Mouse (Mus musculus): ENCODE measurements at regions not wholly inside any gene's neighbourhood (a gene's known extent, or its start where the extent isn't known, plus 50 kb on each side); places are given as distances from the start of the nearest gene placed in this dataset.

DNA sequence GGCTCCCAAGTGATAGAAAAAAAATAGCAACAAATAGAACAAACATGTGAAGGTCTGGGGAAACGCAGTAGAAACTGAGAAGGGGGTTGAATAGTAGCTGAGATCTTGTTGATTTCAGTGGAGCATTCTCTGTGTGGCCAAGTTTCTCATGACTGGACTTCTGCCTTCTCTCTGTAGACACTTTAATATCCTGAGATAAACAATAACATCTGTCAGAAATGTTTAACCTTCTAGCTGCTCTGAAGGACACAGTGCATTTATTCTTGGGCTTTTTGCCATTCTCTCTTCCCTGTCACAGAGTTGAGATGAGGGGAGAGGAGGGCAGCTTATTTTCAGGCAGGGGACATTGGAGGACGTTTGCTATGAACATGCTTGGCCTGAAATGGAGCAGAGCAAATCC is 467.9 kb downstream of the Kctd12 start:
- H3K27ac ChIP-seq (replicated peaks; ENCODE audit: low read depth, low read length): no peak overlapping the region
- no peaks in the 10 kb centered on the region for H3K4me1 ChIP-seq (ENCODE audit: control insufficient read depth, insufficient read depth, insufficient read length, low read length)
- no peak overlapping the region for H3K4me3 ChIP-seq (ENCODE audit: insufficient read depth, low read depth, low read length)

DNA sequence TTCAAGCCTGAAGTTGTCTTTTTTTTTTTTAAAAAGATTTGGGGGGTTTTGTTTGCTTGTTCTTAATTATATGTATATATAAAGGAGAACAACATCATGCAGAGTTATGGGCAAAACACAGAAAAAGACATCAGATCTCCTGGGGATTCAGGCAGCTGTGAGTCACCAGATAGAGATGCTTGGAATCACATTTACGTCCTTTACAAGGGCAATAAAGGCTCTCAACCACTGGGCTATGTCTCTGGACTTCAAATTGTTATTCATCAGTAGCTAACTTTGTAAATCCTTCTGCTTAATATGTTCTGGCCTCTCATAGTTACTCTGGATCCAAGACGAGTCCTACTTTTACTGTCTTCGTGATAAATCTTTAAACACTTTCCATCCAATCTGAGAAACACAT is 469.8 kb downstream of the Kctd12 start:
- H3K4me3 ChIP-seq (ENCODE audit: insufficient read depth, low read depth, low read length): no peak overlapping the region
- H3K27ac ChIP-seq (replicated peaks; ENCODE audit: low read depth, low read length): no peak overlapping the region
- H3K4me1 ChIP-seq (ENCODE audit: control insufficient read depth, insufficient read depth, insufficient read length, low read length): no peaks in the 10 kb centered on the region

DNA sequence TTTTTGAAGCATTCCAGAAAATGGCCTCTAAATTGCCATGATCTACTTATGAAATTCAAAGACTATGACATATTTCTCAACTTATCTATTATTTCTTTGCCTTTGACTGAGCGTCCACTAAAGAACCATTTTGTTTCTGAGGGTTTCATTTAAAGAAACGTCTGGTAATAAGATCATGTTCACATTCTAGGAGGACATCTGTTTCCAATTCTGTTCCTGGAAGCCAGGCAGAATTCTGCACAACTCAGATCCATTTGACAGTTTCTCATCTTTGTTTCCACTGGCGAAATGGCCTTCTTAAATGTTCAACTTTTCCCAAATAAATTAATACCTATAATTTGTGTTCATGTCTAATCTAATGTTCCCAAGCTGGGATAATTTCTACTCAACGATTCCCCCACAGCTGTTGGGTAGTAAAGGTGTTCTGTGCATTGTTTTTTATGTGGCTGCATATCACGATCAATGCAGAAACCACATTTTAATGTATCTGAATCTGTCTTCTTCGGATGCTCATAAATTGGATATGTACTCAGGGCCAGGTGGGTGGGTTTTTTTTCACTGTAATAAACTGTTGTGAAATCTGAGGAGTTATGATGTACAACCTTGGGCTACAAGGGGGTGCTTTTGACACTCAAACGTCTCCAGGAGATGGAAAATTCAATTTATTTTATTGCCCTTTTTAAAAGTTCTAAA is 470.6 kb downstream of the Kctd12 start:
- Histone ChIP-seq H3K4me1 (ENCODE audit: control insufficient read depth, insufficient read depth, insufficient read length, low read length) (no peaks in the 10 kb centered on the region), H3K4me3 (ENCODE audit: insufficient read depth, low read depth, low read length) (no peak overlapping the region), H3K27ac (replicated peaks; ENCODE audit: low read depth, low read length) (no peak overlapping the region)

DNA sequence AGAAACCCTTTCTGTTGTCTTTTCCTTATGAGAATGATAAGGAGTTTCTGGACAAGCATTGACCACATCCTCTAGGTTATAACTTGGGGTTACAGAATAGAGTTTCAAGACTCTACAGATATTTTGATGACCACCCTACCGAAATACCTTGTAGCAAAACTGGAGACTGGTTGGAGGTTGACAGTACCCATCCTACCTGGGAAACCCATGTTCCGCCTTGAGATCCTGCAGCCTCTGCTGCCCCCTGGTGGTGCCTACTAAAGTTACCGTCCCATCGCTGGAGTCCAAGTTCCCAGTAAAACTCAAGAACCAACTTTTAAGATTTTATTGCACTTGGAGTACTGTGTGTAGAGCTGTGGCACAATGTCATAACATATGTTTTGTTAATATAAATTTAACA is 472.1 kb downstream of the Kctd12 start:
- no peak overlapping the region for H3K27ac ChIP-seq (replicated peaks; ENCODE audit: low read depth, low read length)
- no peak overlapping the region for H3K4me3 ChIP-seq (ENCODE audit: insufficient read depth, low read depth, low read length)
- H3K4me1 ChIP-seq (ENCODE audit: control insufficient read depth, insufficient read depth, insufficient read length, low read length): no peaks in the 10 kb centered on the region

DNA sequence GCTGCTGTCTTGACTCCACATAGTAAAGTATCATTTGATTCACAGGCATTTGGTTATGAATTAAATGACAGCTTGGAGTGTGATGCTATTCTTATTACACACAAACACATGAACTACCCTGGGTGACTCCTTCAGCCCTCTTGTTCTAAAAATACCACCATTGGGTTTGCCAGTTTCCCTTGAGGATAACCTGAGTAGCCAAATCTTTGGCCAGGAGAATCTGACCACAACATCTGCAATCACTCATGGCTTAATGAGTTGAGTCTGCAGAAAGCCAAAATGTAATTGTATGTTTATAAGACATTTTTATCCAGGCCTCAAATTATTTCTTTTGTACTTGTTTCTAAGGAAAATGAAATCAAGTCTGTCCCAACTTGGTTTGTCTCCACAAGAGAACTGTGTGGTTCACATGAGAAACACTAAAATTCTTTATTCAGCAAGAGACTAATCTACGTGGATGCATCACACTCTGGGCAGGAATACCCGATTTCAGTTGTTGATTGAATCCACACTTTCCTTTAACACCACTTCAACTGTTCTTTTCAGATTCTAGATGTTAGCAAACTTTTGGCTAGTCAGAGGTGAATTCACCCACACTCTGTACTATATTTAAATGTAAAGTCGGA is 476.6 kb downstream of the Kctd12 start:
- no peak overlapping the region for H3K4me3 ChIP-seq (ENCODE audit: insufficient read depth, low read depth, low read length)
- H3K27ac ChIP-seq (replicated peaks; ENCODE audit: low read depth, low read length): no peak overlapping the region
- H3K4me1 ChIP-seq (ENCODE audit: control insufficient read depth, insufficient read depth, insufficient read length, low read length): no peaks in the 10 kb centered on the region

DNA sequence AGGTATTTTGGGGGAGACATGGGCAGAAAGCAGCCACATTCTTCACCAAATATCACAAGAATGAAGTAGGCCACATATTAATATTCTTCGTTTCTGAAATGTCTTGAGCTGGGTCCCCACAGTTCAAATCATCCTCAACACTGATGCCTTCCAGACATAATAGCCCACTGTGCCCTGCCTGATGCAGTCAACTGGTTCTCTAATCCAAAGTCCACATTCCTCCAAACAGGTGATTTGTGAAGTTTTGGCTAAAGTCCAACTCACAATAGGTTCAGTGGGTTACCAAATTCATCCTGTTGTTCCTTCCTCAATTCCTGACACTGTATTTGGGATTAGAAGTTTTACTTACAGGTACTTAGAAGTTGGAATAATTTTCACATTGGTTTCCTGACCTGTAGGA is 485.3 kb downstream of the Kctd12 start:
- no peak overlapping the region for H3K4me3 ChIP-seq (ENCODE audit: insufficient read depth, low read depth, low read length)
- H3K4me1 ChIP-seq (ENCODE audit: control insufficient read depth, insufficient read depth, insufficient read length, low read length): no peaks in the 10 kb centered on the region
- H3K27ac ChIP-seq (replicated peaks; ENCODE audit: low read depth, low read length): no peak overlapping the region

DNA sequence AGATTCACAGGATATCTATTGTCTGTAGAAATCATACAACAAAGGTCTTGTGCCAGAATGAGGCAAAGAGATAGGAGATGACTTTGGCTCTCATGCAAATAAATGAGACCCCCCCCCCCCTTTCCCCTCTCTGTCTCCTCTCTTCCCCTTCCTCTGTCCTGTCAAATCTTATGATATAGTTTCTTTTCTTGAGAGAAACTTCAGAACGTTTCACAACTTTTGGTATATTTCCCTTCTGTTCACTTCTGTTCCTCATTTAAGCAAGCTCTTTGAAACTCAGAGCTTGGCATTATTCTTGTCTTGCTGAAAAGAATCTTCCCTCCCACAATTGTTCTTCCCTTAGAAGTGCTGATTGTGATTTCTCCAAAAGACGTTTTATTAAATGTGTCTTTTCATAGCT is 490.1 kb downstream of the Kctd12 start:
- Histone ChIP-seq H3K4me3 (ENCODE audit: insufficient read depth, low read depth, low read length) (no peak overlapping the region), H3K4me1 (ENCODE audit: control insufficient read depth, insufficient read depth, insufficient read length, low read length) (no peaks in the 10 kb centered on the region), H3K27ac (replicated peaks; ENCODE audit: low read depth, low read length) (no peak overlapping the region)

DNA sequence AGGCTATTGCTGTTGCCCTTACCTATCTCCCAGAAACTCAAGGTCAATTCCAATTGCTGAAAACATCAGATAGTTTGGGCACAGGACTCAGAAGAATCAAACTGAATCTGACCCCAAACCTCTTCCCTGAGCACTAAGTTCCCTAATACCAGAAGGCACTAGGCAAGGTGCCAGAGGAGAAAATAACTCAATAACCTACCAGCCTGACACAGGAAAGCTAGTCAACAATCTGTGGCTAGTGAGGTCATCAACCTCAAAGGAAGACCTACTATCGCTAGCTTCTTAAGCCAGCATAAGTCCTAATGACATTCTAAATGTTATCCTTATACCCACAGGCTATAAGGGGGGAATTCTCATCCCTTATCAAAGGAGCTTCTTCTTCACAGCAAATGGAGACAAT is 491.2 kb downstream of the Kctd12 start:
- Histone ChIP-seq H3K4me3 (ENCODE audit: insufficient read depth, low read depth, low read length) (no peak overlapping the region), H3K4me1 (ENCODE audit: control insufficient read depth, insufficient read depth, insufficient read length, low read length) (no peaks in the 10 kb centered on the region), H3K27ac (replicated peaks; ENCODE audit: low read depth, low read length) (no peak overlapping the region)

DNA sequence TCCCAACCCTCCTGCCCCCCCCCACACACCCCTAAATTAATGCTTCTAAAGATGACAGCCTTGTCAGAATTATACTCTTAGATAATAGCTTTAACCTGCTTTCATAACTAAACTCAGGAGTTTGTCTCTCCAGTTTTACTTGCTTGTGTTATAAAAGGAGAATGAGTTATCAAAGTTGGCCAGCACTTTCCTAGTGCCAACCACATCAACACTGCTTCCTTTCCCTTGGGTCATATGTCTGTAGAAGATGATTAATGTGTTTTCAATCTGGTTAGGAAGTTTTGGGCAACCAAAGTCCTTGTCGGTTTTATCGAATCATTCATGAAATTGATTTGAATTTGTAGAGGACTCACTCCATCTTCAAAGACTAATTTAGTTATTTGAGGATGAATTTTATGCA is 505.3 kb downstream of the Kctd12 start:
- H3K4me1 ChIP-seq (ENCODE audit: control insufficient read depth, insufficient read depth, insufficient read length, low read length): no peaks in the 10 kb centered on the region
- H3K27ac ChIP-seq (replicated peaks; ENCODE audit: low read depth, low read length): no peak overlapping the region

DNA sequence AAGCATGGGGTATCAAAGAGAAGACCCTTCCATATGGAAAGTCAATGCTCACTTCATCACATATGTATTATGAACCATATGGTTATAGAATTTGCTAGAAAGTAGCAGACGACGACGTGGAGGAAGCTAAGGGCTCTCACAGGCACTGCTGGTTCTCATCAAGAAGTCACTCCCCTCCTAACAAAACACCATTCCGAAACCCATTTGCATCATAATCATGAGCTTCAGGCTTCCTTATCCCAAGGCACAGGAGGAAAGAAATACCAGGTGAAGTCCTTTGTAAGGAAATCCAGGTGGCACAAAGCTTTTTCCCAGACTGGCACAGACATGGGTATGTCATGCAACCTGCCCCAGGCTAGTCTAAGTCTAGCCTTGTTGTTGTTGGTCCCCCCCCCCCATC is 513.1 kb downstream of the Kctd12 start:
- H3K27ac ChIP-seq (replicated peaks; ENCODE audit: low read depth, low read length): no peak overlapping the region
- H3K4me3 ChIP-seq (ENCODE audit: insufficient read depth, low read depth, low read length): no peak overlapping the region
- no peaks in the 10 kb centered on the region for H3K4me1 ChIP-seq (ENCODE audit: control insufficient read depth, insufficient read depth, insufficient read length, low read length)

More for the DNA sequence above, 505.3 kb downstream of the Kctd12 start:
- H3K4me3 ChIP-seq (ENCODE audit: insufficient read depth, low read depth, low read length): no peak overlapping the region

DNA sequence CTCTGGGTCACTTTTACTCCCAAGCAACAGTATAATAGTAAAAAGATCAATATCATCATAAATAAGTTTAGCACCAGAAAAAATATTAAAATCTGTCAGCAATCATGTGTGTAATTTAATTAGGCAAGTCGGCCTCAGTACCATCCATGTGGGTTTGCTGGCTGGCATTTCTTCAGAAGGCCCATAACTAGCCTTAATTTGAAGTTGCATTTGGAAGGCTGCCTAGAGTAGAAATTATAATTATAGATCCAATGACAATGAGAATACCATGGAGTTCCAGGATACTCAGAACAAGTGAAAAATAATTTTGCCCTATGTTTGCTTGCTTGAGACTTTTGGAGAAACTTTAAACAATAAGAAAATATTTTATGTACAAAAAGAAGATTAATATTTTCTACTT is 521.4 kb downstream of the Kctd12 start:
- no peak overlapping the region for H3K27ac ChIP-seq (replicated peaks; ENCODE audit: low read depth, low read length)
- H3K4me3 ChIP-seq (ENCODE audit: insufficient read depth, low read depth, low read length): no peak overlapping the region
- no peaks in the 10 kb centered on the region for H3K4me1 ChIP-seq (ENCODE audit: control insufficient read depth, insufficient read depth, insufficient read length, low read length)

DNA sequence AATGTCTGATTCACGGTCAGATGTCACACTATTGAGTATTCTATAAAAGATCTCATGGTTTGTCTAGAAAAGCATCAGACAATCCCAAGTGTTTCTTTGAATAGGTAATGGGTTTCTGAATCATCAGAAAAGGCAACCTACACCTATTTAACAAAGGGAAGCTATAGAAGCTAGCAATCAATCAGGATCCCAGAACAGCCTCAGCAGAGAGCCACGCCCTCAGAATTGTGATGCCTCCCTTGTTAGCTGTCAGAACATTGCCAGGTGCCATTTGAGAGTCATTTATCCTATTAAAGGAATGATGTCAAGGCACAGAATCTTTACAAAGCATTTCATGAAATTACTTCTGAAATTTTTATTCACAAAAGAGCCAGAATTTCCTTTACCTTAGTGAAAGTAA is 542.7 kb downstream of the Kctd12 start:
- H3K4me1 ChIP-seq (ENCODE audit: control insufficient read depth, insufficient read depth, insufficient read length, low read length): no peaks in the 10 kb centered on the region
- H3K4me3 ChIP-seq (ENCODE audit: insufficient read depth, low read depth, low read length): no peak overlapping the region
- no peak overlapping the region for H3K27ac ChIP-seq (replicated peaks; ENCODE audit: low read depth, low read length)

DNA sequence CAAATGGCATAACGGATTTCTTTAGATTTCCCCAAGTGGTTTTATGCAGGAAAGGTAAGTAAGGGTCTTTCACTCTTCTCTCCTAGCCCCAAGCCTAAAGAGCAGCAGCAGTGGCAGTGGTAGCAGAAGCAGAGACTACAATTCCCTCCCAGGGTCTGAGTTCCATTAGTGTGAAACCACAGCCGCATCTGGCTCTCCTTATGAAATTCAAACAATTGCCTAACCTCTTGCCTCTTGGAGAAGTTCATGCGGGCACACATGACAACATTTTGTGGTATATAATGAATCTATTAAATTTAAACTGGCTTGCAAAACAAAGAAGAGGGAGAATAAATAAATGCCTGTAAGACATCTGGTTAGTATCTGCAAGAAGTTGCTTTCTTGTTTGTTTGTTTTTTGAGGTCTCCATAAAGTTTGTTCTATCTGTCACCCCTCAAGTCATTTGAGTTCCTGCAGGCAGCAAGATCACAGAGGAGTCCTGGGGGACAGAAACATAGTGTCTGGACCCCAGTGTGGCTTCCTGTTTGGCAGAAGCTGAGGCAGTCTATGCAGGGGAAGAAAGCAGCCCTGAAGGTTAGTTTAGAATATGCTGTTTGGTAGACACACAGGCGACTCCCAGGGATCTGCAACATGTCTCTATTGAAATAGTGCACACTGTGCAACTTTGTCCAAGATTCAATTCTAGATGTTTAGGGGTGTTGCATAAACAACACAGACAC is 578.9 kb downstream of the Kctd12 start:
- H3K4me3 ChIP-seq (ENCODE audit: insufficient read depth, low read depth, low read length): no peak overlapping the region
- H3K27ac ChIP-seq (replicated peaks; ENCODE audit: low read depth, low read length): no peak overlapping the region
- no peaks in the 10 kb centered on the region for H3K4me1 ChIP-seq (ENCODE audit: control insufficient read depth, insufficient read depth, insufficient read length, low read length)

DNA sequence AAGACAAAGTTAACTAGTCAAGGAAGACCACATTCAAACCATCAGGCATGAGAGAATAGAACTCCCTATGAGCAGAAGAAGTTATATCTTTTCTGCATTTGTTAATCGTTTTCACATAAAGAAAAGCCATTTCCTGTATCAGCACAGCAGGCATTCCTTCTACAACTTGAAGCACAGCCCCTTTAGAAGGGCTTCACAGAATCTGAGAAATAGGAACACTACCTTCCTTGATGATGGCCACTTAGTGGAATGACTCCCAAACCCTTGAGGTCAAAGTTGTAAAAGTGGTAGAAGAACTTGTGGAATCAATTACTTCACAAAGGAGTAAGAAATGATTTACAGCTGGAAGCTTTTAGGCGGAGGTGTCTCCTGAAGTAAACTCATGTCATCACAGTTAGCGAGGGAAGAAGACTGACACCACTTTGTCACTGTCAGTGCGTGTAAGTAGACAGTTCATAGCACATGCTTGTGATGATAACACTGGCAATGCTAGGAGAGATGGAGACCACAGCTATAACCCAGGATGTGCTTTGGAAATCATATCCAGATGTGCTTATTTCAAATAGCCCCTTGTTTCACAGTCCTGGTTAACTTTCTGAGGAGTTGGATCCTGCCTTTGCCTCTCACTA is 580.3 kb downstream of the Kctd12 start:
- Histone ChIP-seq H3K27ac (replicated peaks; ENCODE audit: low read depth, low read length) (no peak overlapping the region), H3K4me3 (ENCODE audit: insufficient read depth, low read depth, low read length) (no peak overlapping the region), H3K4me1 (ENCODE audit: control insufficient read depth, insufficient read depth, insufficient read length, low read length) (no peaks in the 10 kb centered on the region)

DNA sequence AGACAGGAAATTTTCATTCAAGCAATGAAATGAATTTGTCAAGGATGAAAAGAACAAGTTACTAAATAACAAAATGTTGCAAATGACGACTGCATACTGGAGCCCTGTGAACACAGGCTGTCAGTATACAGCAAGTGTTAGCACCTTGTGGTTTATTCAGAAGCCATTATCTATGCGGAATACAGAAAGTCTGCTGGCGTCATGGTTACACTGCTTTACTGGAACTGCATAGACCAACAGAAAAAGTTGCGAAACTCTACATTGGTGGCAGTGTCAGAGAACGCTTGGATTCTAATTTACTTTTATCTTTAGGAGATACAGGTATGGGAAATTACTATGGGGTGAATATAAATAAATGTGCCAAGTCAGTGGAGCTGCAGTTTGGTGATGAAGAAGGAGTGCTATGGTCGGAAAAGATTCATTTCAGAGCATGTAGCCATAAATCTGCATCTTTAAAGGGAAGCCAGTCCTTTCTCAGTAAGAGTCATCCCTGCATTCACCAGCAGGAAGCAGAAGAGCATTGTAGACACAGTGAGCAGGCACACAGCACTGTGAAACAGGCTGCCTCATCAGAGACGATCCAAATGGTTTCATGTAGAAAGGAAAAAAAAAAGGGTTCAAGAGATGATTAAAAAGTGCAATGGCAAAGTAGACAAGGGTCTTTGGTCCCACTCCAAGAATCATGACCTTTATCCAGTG is 586.3 kb downstream of the Kctd12 start:
- Histone ChIP-seq H3K4me1 (ENCODE audit: control insufficient read depth, insufficient read depth, insufficient read length, low read length) (no peaks in the 10 kb centered on the region), H3K4me3 (ENCODE audit: insufficient read depth, low read depth, low read length) (no peak overlapping the region), H3K27ac (replicated peaks; ENCODE audit: low read depth, low read length) (no peak overlapping the region)

All from brown adipose tissue, adult 24 weeks (tissue).